Mouse (Mus musculus): ENCODE measurements around the gene Furin. TPM values are rescaled to one million over a fixed set of nuclear protein-coding genes. Genes with fewer than 3 reads are reported as not detected.

Gene Furin
- total RNA-seq, 2 experiments from 2014 or later, result 10.2 to 13.8 TPM

GRCm38 (mm10) chr7:80346173-80346572 lies 59.1 kb downstream of the Furin start:
- ATAC-seq (replicated peaks; ENCODE audit: poor library complexity), result no peak

- no peak for ATAC-seq (replicated peaks; ENCODE audit: poor library complexity)
Observed at GRCm38 (mm10) chr7:80343270-80344018, 61.8 kb downstream of the Furin start.

- peak; percentile 71 for ATAC-seq (replicated peaks; ENCODE audit: poor library complexity)
Observed at GRCm38 (mm10) chr7:80342858-80343257, 62.4 kb downstream of the Furin start, which contains the start of gene Hddc3. Hddc3 (plus strand) TSS chr7:80343104.

GRCm38 (mm10) chr7:80341793-80342192 lies 63.4 kb downstream of the Furin start:
- ATAC-seq (replicated peaks; ENCODE audit: poor library complexity), result no peak

GRCm38 (mm10) chr7:80340793-80341192 lies 64.4 kb downstream of the Furin start, which contains the start of gene Unc45a:
Unc45a (minus strand) TSS chr7:80341005.
- peak; percentile 59 for ATAC-seq (replicated peaks; ENCODE audit: poor library complexity)

- peak; percentile 83 for ATAC-seq (replicated peaks; ENCODE audit: poor library complexity)
Observed at GRCm38 (mm10) chr7:80339793-80340628, 65.2 kb downstream of the Furin start.

- no peak for ATAC-seq (replicated peaks; ENCODE audit: poor library complexity)
Observed at GRCm38 (mm10) chr7:80339371-80339770, 65.9 kb downstream of the Furin start.

Other genes starting within 250 kb of the Furin start
- 6.6 and 7.7 TPM in 2 replicates for gene Sema4b, start 218.6 kb downstream of the Furin start, total RNA-seq (2015)
- gene Sema4b, start 218.6 kb downstream of the Furin start, total RNA-seq (2017), result 5.3 and 8.1 TPM in 2 replicates
- gene Cib1, start 172.6 kb downstream of the Furin start, total RNA-seq (2015), result 65.0 and 67.2 TPM in 2 replicates
- 32.7 and 43.8 TPM in 2 replicates for gene Cib1, start 172.6 kb downstream of the Furin start, total RNA-seq (2017)
- gene Gdpgp1, start 172.6 kb downstream of the Furin start, total RNA-seq (2015), result 7.1 TPM in 2 replicates
- 2.0 and 2.4 TPM in 2 replicates for gene Gdpgp1, start 172.6 kb downstream of the Furin start, total RNA-seq (2017)
- gene Ttll13, start 159.1 kb downstream of the Furin start, total RNA-seq (2015), result 1.5 TPM in 1 of 2 replicates, not detected in the other
- gene Ttll13, start 159.1 kb downstream of the Furin start, total RNA-seq (2017), result not detected in 2 replicates
- 27.6 and 29.4 TPM in 2 replicates for gene Ngrn, start 144.2 kb downstream of the Furin start, total RNA-seq (2015)
- 24.6 and 25.9 TPM in 2 replicates for gene Ngrn, start 144.2 kb downstream of the Furin start, total RNA-seq (2017)
- 29.0 and 39.9 TPM in 2 replicates for gene Vps33b, start 135.8 kb downstream of the Furin start, total RNA-seq (2015)
- 19.7 and 32.0 TPM in 2 replicates for gene Vps33b, start 135.8 kb downstream of the Furin start, total RNA-seq (2017)
- 94.9 and 96.2 TPM in 2 replicates for gene Prc1, start 111.0 kb downstream of the Furin start, total RNA-seq (2015)
- gene Prc1, start 111.0 kb downstream of the Furin start, total RNA-seq (2017), result 152 and 153 TPM in 2 replicates
- 11.3 and 17.7 TPM in 2 replicates for gene Rccd1, start 81.0 kb downstream of the Furin start, total RNA-seq (2015)
- 14.3 and 21.4 TPM in 2 replicates for gene Rccd1, start 81.0 kb downstream of the Furin start, total RNA-seq (2017)
- 5.4 TPM in 2 replicates for gene Unc45a, start 64.4 kb downstream of the Furin start, total RNA-seq (2015)
- 15.6 and 16.6 TPM in 2 replicates for gene Unc45a, start 64.4 kb downstream of the Furin start, total RNA-seq (2017)
- gene Hddc3, start 62.3 kb downstream of the Furin start, total RNA-seq (2015), result 15.1 and 20.4 TPM in 2 replicates
- gene Hddc3, start 62.3 kb downstream of the Furin start, total RNA-seq (2017), result 9.1 and 24.0 TPM in 2 replicates
- 31.2 and 32.6 TPM in 2 replicates for gene Man2a2, start 34.1 kb downstream of the Furin start, total RNA-seq (2015)
- 37.9 and 44.0 TPM in 2 replicates for gene Man2a2, start 34.1 kb downstream of the Furin start, total RNA-seq (2017)
- 117 and 126 TPM in 2 replicates for gene Fes, start 17.5 kb downstream of the Furin start, total RNA-seq (2015)
- gene Fes, start 17.5 kb downstream of the Furin start, total RNA-seq (2017), result 97.6 and 158 TPM in 2 replicates
- 60.4 and 76.5 TPM in 2 replicates for gene Blm, start 129.7 kb upstream of the Furin start, total RNA-seq (2015)
- 36.9 and 56.7 TPM in 2 replicates for gene Blm, start 129.7 kb upstream of the Furin start, total RNA-seq (2017)